Mouse (Mus musculus) kidney, embryonic 15.5 days (tissue): ENCODE measurements around the gene Rexo5. TPM values are rescaled to one million over a fixed set of nuclear protein-coding genes. Genes with fewer than 3 reads are reported as not detected.

Experiments
- ATAC-seq: fragments of 200-750 bp; cut with Nextera tagmentation; replicated peaks from 2 replicates; pipeline ENCODE4 v1.8.0; 2017; ENCODE audit warnings: moderate TSS enrichment; ENCODE audit not compliant: low FRiP score
- H3K27ac ChIP-seq: fragments of 300-500 bp; sonication (generic); 2 replicates; pipeline ENCODE4 v1.5.1; 2015; ENCODE audit warnings: mild to moderate bottlenecking, inconsistent platforms
- H3K27me3 ChIP-seq: fragments of 300-500 bp; sonication (generic); 2 replicates; pipeline ENCODE4 v1.6.1; 2015; ENCODE audit warnings: inconsistent platforms
- H3K36me3 ChIP-seq: fragments of 300-500 bp; sonication (generic); 2 replicates; pipeline ENCODE4 v1.6.1; 2015; ENCODE audit warnings: inconsistent platforms
- H3K4me1 ChIP-seq: fragments of 300-500 bp; sonication (generic); 2 replicates; pipeline ENCODE4 v1.6.1; 2015; ENCODE audit warnings: inconsistent platforms
- H3K4me2 ChIP-seq: fragments of 300-500 bp; sonication (generic); 2 replicates; pipeline ENCODE4 v1.6.1; 2015; ENCODE audit warnings: moderate library complexity, mild to moderate bottlenecking, inconsistent platforms
- H3K4me3 ChIP-seq: fragments of 300-500 bp; sonication (generic); replicated peaks from 2 replicates; pipeline ENCODE4 v1.5.1; 2015; ENCODE audit warnings: mild to moderate bottlenecking, inconsistent platforms
- H3K9ac ChIP-seq: fragments of 300-500 bp; sonication (generic); 2 replicates; pipeline ENCODE4 v1.6.1; 2015; ENCODE audit warnings: mild to moderate bottlenecking, inconsistent platforms
- H3K9me3 ChIP-seq: fragments of 300-500 bp; sonication (generic); replicated peaks from 2 replicates; pipeline ENCODE4 v1.6.1; 2016; ENCODE audit warnings: inconsistent platforms
- WGBS: fragments of 180-500 bp; shearing (Covaris S2); methylation state at CpG from one replicate; pipeline ENCODE4 v1.1.7; 2015; ENCODE audit warnings: mixed read lengths; 5-methylcytosine and 5-hydroxymethylcytosine counted together
- polyA plus RNA-seq: library from polyadenylated mRNA; unstranded; fragments of >200 nt; fragmentation: Nextera tagmentation; extraction: Ambion mirVana; gene quantifications from 2 replicates; pipeline ENCODE4 v1.2.1, GENCODE M21; 2015

Gene Rexo5
- polyA plus RNA-seq, 1 experiment from 2014 or later = 29.9 TPM

GRCm38 (mm10) chr7:119895639-119896512 lies 102.1 kb downstream of the Rexo5 start, which contains the start of the genes Lyrm1 and Dcun1d3:
Lyrm1 (plus strand) TSS chr7:119895861.
Dcun1d3 (minus strand) TSS chr7:119896298.
- no peaks in the 10 kb centered on the region for H3K9me3 ChIP-seq
- WGBS = under 1% methylated on average over 60 of the region's 63 CpGs
- H3K4me3 ChIP-seq = peak within 1 kb of the TSS; percentile 66
- H3K4me1 ChIP-seq = peaks cover 26% of the 10 kb centered on the region
- no peaks in the 10 kb centered on the region for H3K27me3 ChIP-seq
- ATAC-seq = peak; percentile 98
- H3K9ac ChIP-seq = peak within 1 kb of the TSS; percentile 69
- H3K36me3 ChIP-seq = no peaks in the 10 kb centered on the region
- H3K4me2 ChIP-seq = peak within 1 kb of the TSS; percentile 73
- peak within 1 kb of the TSS; percentile 97 for H3K27ac ChIP-seq

GRCm38 (mm10) chr7:119897521-119898109 lies 103.8 kb downstream of the Rexo5 start:
- no peak overlapping the region for H3K4me2 ChIP-seq
- H3K9me3 ChIP-seq = no peaks in the 10 kb centered on the region
- ATAC-seq = no peak
- H3K27ac ChIP-seq = no peak overlapping the region
- H3K9ac ChIP-seq = no peak overlapping the region
- H3K4me3 ChIP-seq = no peak overlapping the region
- no peaks in the 10 kb centered on the region for H3K36me3 ChIP-seq
- H3K27me3 ChIP-seq = no peaks in the 10 kb centered on the region
- 92% methylated on average over 8 of the region's 8 CpGs for WGBS
- H3K4me1 ChIP-seq = peaks cover 26% of the 10 kb centered on the region

GRCm38 (mm10) chr7:119898247-119898856 lies 104.5 kb downstream of the Rexo5 start:
- no peak overlapping the region for H3K4me2 ChIP-seq
- no peak for ATAC-seq

More at GRCm38 (mm10) chr7:119898247-119898856, 104.5 kb downstream of the Rexo5 start:
- no peaks in the 10 kb centered on the region for H3K27me3 ChIP-seq
- peaks cover 23% of the 10 kb centered on the region for H3K4me1 ChIP-seq
- no peak overlapping the region for H3K9ac ChIP-seq
- no peaks in the 10 kb centered on the region for H3K36me3 ChIP-seq
- H3K27ac ChIP-seq = no peak overlapping the region
- H3K4me3 ChIP-seq = no peak overlapping the region
- WGBS = 72% methylated on average over 1 of the region's 1 CpGs
- H3K9me3 ChIP-seq = no peaks in the 10 kb centered on the region

Other genes with a start within 250 kb of the Rexo5 start
- gene Acsm2, start 239.7 kb upstream of the Rexo5 start, polyA plus RNA-seq = 26.0 and 29.4 TPM in 2 replicates
- gene Acsm1, start 187.0 kb upstream of the Rexo5 start, polyA plus RNA-seq = 2.1 and 2.6 TPM in 2 replicates
- not detected in 2 replicates for gene Acsm4, start 104.0 kb upstream of the Rexo5 start, polyA plus RNA-seq
- gene Thumpd1, start 73.2 kb upstream of the Rexo5 start, polyA plus RNA-seq = 77.0 and 80.1 TPM in 2 replicates
- 0.61 and 1.3 TPM in 2 replicates for gene Acsm3, start 33.1 kb upstream of the Rexo5 start, polyA plus RNA-seq
- 24.8 and 26.1 TPM in 2 replicates for gene Eri2, start 52 bp downstream of the Rexo5 start, polyA plus RNA-seq
- gene Lyrm1, start 101.9 kb downstream of the Rexo5 start, polyA plus RNA-seq = 6.9 and 8.1 TPM in 2 replicates
- 9.9 and 10.5 TPM in 2 replicates for gene Dcun1d3, start 102.3 kb downstream of the Rexo5 start, polyA plus RNA-seq